Mouse (Mus musculus) midbrain, embryonic 14.5 days (tissue): Measurements from ENCODE around the gene Smg1. TPM values are rescaled to one million over a fixed set of nuclear protein-coding genes. Genes with fewer than 3 reads are reported as not detected.

ENCODE experiments used
- ATAC-seq: fragments of 200-750 bp; cut with Nextera tagmentation; 2 replicates; pipeline ENCODE4 v1.8.0; 2017; ENCODE audit warnings: moderate number of reproducible peaks, moderate library complexity; ENCODE audit not compliant: low FRiP score, low TSS enrichment
- DNase-seq: peaks from one replicate; pipeline ENCODE4 v3.0.0-alpha.2; 2015
- H3K27ac ChIP-seq: fragments of 300-500 bp; sonication (generic); replicated peaks from 2 replicates; pipeline ENCODE4 v1.5.1; 2014; ENCODE audit warnings: mild to moderate bottlenecking, low read depth, low read length, moderate library complexity
- H3K27me3 ChIP-seq: fragments of 300-500 bp; sonication (generic); 2 replicates; pipeline ENCODE4 v1.6.1; 2014; ENCODE audit warnings: low read length, control low read depth, mixed read lengths; ENCODE audit not compliant: control insufficient read depth, insufficient read depth
- H3K36me3 ChIP-seq: fragments of 300-500 bp; sonication (generic); 2 replicates; pipeline ENCODE4 v1.6.1; 2014; ENCODE audit warnings: low read length, control low read depth; ENCODE audit not compliant: control insufficient read depth, insufficient read depth
- H3K4me1 ChIP-seq: fragments of 300-500 bp; sonication (generic); 2 replicates; pipeline ENCODE4 v1.6.1; 2014; ENCODE audit warnings: mild to moderate bottlenecking, antibody characterized with exemption, low read length, control low read depth; ENCODE audit not compliant: control insufficient read depth, insufficient read depth
- H3K4me2 ChIP-seq: fragments of 300-500 bp; sonication (generic); 2 replicates; pipeline ENCODE4 v1.6.1; 2014; ENCODE audit warnings: mild to moderate bottlenecking, low read length, moderate library complexity
- H3K4me3 ChIP-seq: fragments of 300-500 bp; sonication (generic); replicated peaks from 2 replicates; pipeline ENCODE4 v1.5.1; 2014; ENCODE audit warnings: low read depth, low read length
- H3K9ac ChIP-seq: fragments of 300-500 bp; sonication (generic); replicated peaks from 2 replicates; pipeline ENCODE4 v1.6.1; 2014; ENCODE audit warnings: mild to moderate bottlenecking, low read length, moderate library complexity
- H3K9me3 ChIP-seq: fragments of 300-500 bp; sonication (generic); 2 replicates; pipeline ENCODE4 v1.6.1; 2016; ENCODE audit warnings: low read length, control low read depth, mixed read lengths; ENCODE audit not compliant: control insufficient read depth
- WGBS: fragments of 180-500 bp; shearing (Covaris S2); extraction: QIAGEN DNeasy Blood & Tissue Kit; methylation state at CpG from one replicate; pipeline ENCODE4 v1.1.7; 2014; 5-methylcytosine and 5-hydroxymethylcytosine counted together
- polyA plus RNA-seq: library from polyadenylated mRNA; unstranded; fragments of >200 nt; fragmentation: Nextera tagmentation; extraction: Ambion mirVana; gene quantifications from 2 replicates; pipeline ENCODE4 v1.2.1, GENCODE M21; 2014

Smg1 gene
- polyA plus RNA-seq, 1 experiment from 2014 or later: 31.7 TPM

GRCm38 (mm10) chr7:118102678-118103461 lies 140.6 kb downstream of the Smg1 start:
- no peaks in the 10 kb centered on the region for H3K27me3 ChIP-seq
- no peak for DNase-seq

GRCm38 (mm10) chr7:118102231-118102630 lies 141.2 kb downstream of the Smg1 start:
- Histone ChIP-seq H3K4me1 (no peaks in the 10 kb centered on the region), H3K27ac (no peak overlapping the region), H3K4me3 (no peak overlapping the region), H3K9ac (no peak overlapping the region), H3K4me2 (no peak overlapping the region), H3K27me3 (no peaks in the 10 kb centered on the region), H3K9me3 (no peaks in the 10 kb centered on the region), H3K36me3 (peaks cover 32% of the 10 kb centered on the region)
- DNase-seq (peak; percentile 89), ATAC-seq (peak; percentile 28; the same call in 1 of the 2 replicates)
- WGBS: 48% methylated on average over 4 of the region's 4 CpGs

More at GRCm38 (mm10) chr7:118102678-118103461, 140.6 kb downstream of the Smg1 start:
- Histone ChIP-seq H3K9ac (no peak overlapping the region), H3K9me3 (no peaks in the 10 kb centered on the region), H3K4me2 (no peak overlapping the region), H3K4me1 (no peaks in the 10 kb centered on the region), H3K36me3 (peaks cover 38% of the 10 kb centered on the region), H3K4me3 (no peak overlapping the region), H3K27ac (no peak overlapping the region)
- no peak for ATAC-seq
- 46% methylated on average over 4 of the region's 4 CpGs for WGBS

GRCm38 (mm10) chr7:118097615-118098014 lies 145.9 kb downstream of the Smg1 start:
- H3K9me3 ChIP-seq: no peaks in the 10 kb centered on the region
- ATAC-seq (no peak), DNase-seq (no peak)
- H3K27ac ChIP-seq: no peak overlapping the region
- no peak overlapping the region for H3K9ac ChIP-seq
- no peaks in the 10 kb centered on the region for H3K36me3 ChIP-seq
- H3K4me1 ChIP-seq: no peaks in the 10 kb centered on the region
- no peak overlapping the region for H3K4me2 ChIP-seq
- WGBS: 72% methylated on average over 7 of the region's 7 CpGs
- H3K27me3 ChIP-seq: no peaks in the 10 kb centered on the region
- H3K4me3 ChIP-seq: no peak overlapping the region

Other genes with a start within 250 kb of the Smg1 start
- gene Rps15a, start 127.5 kb downstream of the Smg1 start, polyA plus RNA-seq: 492 and 536 TPM in 2 replicates
- 397 and 417 TPM in 2 replicates for gene Arl6ip1, start 114.0 kb downstream of the Smg1 start, polyA plus RNA-seq
- gene Syt17, start 204.6 kb upstream of the Smg1 start, polyA plus RNA-seq: 12.4 and 13.1 TPM in 2 replicates
- gene Itpripl2, start 248.3 kb upstream of the Smg1 start, polyA plus RNA-seq: 0.28 and 0.63 TPM in 2 replicates